Comparison of ENCODE assay signal across 8 mouse cellular contexts in genomic region chr17:15526304-15526703, GRCm38 (mm10). TPM values are rescaled to one million over a fixed set of nuclear protein-coding genes. Genes with fewer than 3 reads are reported as not detected.
A peak's percentile ranks its signal among the peaks of the same experiment; 100 is the strongest.
DNase-seq lines count a peak whose midpoint lies in the region; ATAC-seq and TF ChIP-seq lines count a peak whose summit lies in the region.

No protein-coding gene starts in this region.

- H3K4me1 ChIP-seq in thymus, adult 2 months (replicated peaks; ENCODE audit: control insufficient read depth, insufficient read depth, low read length): peaks cover 6% of the 10 kb centered on the region
- H3K4me1 ChIP-seq in limb, embryonic 12.5 days (replicated peaks): peaks cover 13% of the 10 kb centered on the region
- peaks cover 2% of the 10 kb centered on the region; the same call in 1 of the 2 replicates for H3K4me1 ChIP-seq in small intestine, adult 2 months (ENCODE audit: control insufficient read depth, insufficient read depth, insufficient read length, low read length)

- 22% methylated on average over 10 of the region's 10 CpGs for WGBS in thymus, adult 2 months
- WGBS in limb, embryonic 12.5 days: 13% methylated on average over 10 of the region's 10 CpGs
- WGBS in small intestine, adult 2 months: 9% methylated on average over 10 of the region's 10 CpGs

- H3K4me3 ChIP-seq in thymus, adult 2 months (ENCODE audit: control insufficient read depth, insufficient read depth, low read length): peak overlapping the region; percentile 33
- peak overlapping the region; percentile 90 for H3K4me3 ChIP-seq in limb, embryonic 12.5 days (replicated peaks)
- H3K4me3 ChIP-seq in small intestine, adult 2 months (ENCODE audit: low read depth, low read length): peak overlapping the region; percentile 51

- H3K36me3 ChIP-seq in thymus, adult 2 months (ENCODE audit: control insufficient read depth, insufficient read depth, low read length): peaks cover 23% of the 10 kb centered on the region
- peaks cover 37% of the 10 kb centered on the region for H3K36me3 ChIP-seq in limb, embryonic 12.5 days
- H3K36me3 ChIP-seq in small intestine, adult 2 months (ENCODE audit: control insufficient read depth, insufficient read depth, low read length): peaks cover 22% of the 10 kb centered on the region

- peak; percentile 17 for DNase-seq in cerebellum, adult 9-11 months
- no peak for DNase-seq in cerebellum, adult 11 months
- no peak for DNase-seq in thymus, adult 2 months
- no peak for DNase-seq in thymus, adult 18-20 months
- DNase-seq in spleen, adult 18-20 months: no peak

- peak overlapping the region; percentile 31; the same call in 1 of the 2 replicates for H3K27ac ChIP-seq in thymus, adult 2 months (ENCODE audit: control insufficient read depth, insufficient read depth, low read length)
- H3K27ac ChIP-seq in limb, embryonic 12.5 days: no peak overlapping the region
- H3K27ac ChIP-seq in small intestine, adult 2 months (ENCODE audit: insufficient read depth, low read depth, low read length): no peak overlapping the region

- H3K27me3 ChIP-seq in thymus, adult 2 months (ENCODE audit: control insufficient read depth, insufficient read depth, low read length): no peaks in the 10 kb centered on the region
- no peaks in the 10 kb centered on the region for H3K27me3 ChIP-seq in limb, embryonic 12.5 days
- H3K27me3 ChIP-seq in small intestine, adult 2 months (ENCODE audit: control insufficient read depth, insufficient read depth, low read length): no peaks in the 10 kb centered on the region

- H3K9me3 ChIP-seq in limb, embryonic 12.5 days: no peaks in the 10 kb centered on the region

- peak overlapping the region; percentile 85 for H3K9ac ChIP-seq in limb, embryonic 12.5 days (replicated peaks)

- no peak for ATAC-seq in limb, embryonic 12.5 days (ENCODE audit: insufficient number of reproducible peaks, insufficient read depth, low FRiP score, low TSS enrichment, low read depth)
- no peak for ATAC-seq in monocyte, adult 5-6 weeks (replicated peaks; ENCODE audit: insufficient number of reproducible peaks, low FRiP score, low TSS enrichment, poor library complexity, severe bottlenecking)

- no peak for TF ChIP-seq CTCF in thymus, adult 2 months (IDR thresholded peaks at IDR 0.05; ENCODE audit: borderline replicate concordance, control insufficient read depth, extremely low read depth, insufficient read depth, low read length, poor library complexity)
- no peak for TF ChIP-seq CTCF in small intestine, adult 2 months (IDR thresholded peaks at IDR 0.05; ENCODE audit: extremely low read depth, insufficient read length, insufficient replicate concordance, low read depth, low read length)

- TF ChIP-seq POLR2A in thymus, adult 2 months (IDR thresholded peaks at IDR 0.05; ENCODE audit: control insufficient read depth, extremely low read depth, insufficient read depth, low read length, poor library complexity): no peak
- no peak for TF ChIP-seq POLR2A in small intestine, adult 2 months (IDR thresholded peaks at IDR 0.05; ENCODE audit: low read depth, low read length)

- peak overlapping the region; percentile 72 for H3K4me2 ChIP-seq in limb, embryonic 12.5 days

RNA-seq across cellular contexts. Expression of gene Pdcd2, which starts 0.8 kb away (rescaled TPM):
- 57.8 and 75.1 TPM in 2 replicates for polyA plus RNA-seq in thymus, adult 2 months (2012; rRNA removed)
- polyA plus RNA-seq in limb, embryonic 12.5 days (2016; fragmentation: Nextera tagmentation; extraction: Ambion mirVana): 54.8 and 59.6 TPM in 2 replicates
- 20.2 and 35.3 TPM in 2 replicates for polyA plus RNA-seq in small intestine, adult 2 months (2012; rRNA removed)
- total RNA-seq in monocyte, adult 5-6 weeks (2017): 41.3 to 60.1 TPM (median 53.8 TPM) in 3 replicates

RNA-seq across cellular contexts. Expression of gene Tbp, which starts 26.6 kb away (rescaled TPM):
- 114 and 128 TPM in 2 replicates for polyA plus RNA-seq in thymus, adult 2 months (2012; rRNA removed)
- polyA plus RNA-seq in limb, embryonic 12.5 days (2016; fragmentation: Nextera tagmentation; extraction: Ambion mirVana): 45.8 and 53.3 TPM in 2 replicates
- 12.6 and 28.4 TPM in 2 replicates for polyA plus RNA-seq in small intestine, adult 2 months (2012; rRNA removed)
- 32.7 to 62.0 TPM (median 39.8 TPM) in 3 replicates for total RNA-seq in monocyte, adult 5-6 weeks (2017)

RNA-seq across cellular contexts. Expression of gene Psmb1, which starts 26.8 kb away (rescaled TPM):
- 139 and 164 TPM in 2 replicates for polyA plus RNA-seq in thymus, adult 2 months (2012; rRNA removed)
- 262 and 265 TPM in 2 replicates for polyA plus RNA-seq in limb, embryonic 12.5 days (2016; fragmentation: Nextera tagmentation; extraction: Ambion mirVana)
- polyA plus RNA-seq in small intestine, adult 2 months (2012; rRNA removed): 27.0 and 54.2 TPM in 2 replicates
- 173 to 199 TPM (median 192 TPM) in 3 replicates for total RNA-seq in monocyte, adult 5-6 weeks (2017)

RNA-seq across cellular contexts. Expression of gene Prdm9, which starts 37.9 kb away (rescaled TPM):
- polyA plus RNA-seq in thymus, adult 2 months (2012; rRNA removed): 1.4 and 1.7 TPM in 2 replicates
- polyA plus RNA-seq in limb, embryonic 12.5 days (2016; fragmentation: Nextera tagmentation; extraction: Ambion mirVana): 1.4 TPM in 2 replicates
- 2.1 and 3.0 TPM in 2 replicates for polyA plus RNA-seq in small intestine, adult 2 months (2012; rRNA removed)
- 3.8 to 15.2 TPM (median 4.9 TPM) in 3 replicates for total RNA-seq in monocyte, adult 5-6 weeks (2017)

Comparison
In these comparisons a context has a peak if more than half of its experiments do, and no peak if none do; other contexts are left out.
1. H3K4me3 ChIP-seq: peak in every context shown above with its lines; median percentile 90 in limb, embryonic 12.5 days; 51 in small intestine, adult 2 months; 33 in thymus, adult 2 months.